Mouse (Mus musculus) kidney, postnatal 25 days (tissue): ENCODE data around the gene Nipal1.
A peak's percentile ranks its signal among the peaks of the same experiment; 100 is the strongest.

Experiments used
- DNase-seq, 2 experiments: peaks; one replicate each; pipeline ENCODE4 v3.0.0; 2021; ENCODE audit warnings: mixed read lengths in 2 of 2

Nipal1 gene

DNA sequence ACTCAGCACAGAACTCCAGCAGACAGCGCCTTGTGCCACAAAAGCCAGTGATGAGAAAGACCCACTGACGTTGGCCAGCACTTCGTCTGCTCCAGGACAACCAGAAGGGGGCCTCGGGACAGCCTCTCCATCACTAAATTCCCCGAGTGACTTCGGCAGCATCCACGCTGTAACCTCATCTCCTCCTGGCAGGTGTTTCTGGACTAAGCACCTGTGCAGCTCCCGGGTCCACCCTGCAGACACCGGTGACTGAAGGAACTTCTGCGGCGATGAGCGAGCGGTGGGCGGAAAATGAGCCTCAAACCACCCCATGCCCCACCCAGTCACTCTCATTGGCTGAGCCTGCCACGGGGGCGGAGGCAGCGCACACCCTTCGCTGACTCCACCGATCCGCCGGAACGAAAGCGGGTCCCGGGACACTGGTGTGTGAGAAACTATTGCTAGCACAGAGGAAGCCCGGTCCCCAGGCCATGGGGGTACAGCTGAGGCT lies at the start of gene Nipal1:
Gene Nipal1 (plus strand): TSS at position 378 of the 490 bp plus-strand sequence.
- DNase-seq = peak; percentile 56 to 80

- DNase-seq = peak; percentile 82 to 83
Observed at GRCm38 (mm10) chr5:72601006-72601405, 46.6 kb upstream of the Nipal1 start.

DNA sequence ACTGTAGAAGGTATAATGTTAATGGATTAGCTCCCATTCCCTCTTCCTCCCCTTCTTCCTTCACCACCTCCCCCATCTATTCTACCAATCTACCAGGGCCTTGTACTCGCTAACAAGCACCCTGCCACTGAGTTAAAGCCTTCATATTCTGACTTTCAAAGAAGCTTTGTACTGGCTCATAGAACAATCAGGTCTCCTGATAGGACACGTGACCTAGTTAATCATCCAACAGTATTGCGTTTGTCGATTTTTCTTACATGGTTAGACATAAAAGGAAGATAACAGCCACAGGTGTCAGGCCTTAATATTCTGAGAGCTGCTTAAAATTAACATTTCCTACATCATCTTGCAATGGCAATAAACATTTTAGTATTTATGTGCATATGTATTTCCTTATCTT lies 44.5 kb upstream of the Nipal1 start:
- DNase-seq = no peak

DNA sequence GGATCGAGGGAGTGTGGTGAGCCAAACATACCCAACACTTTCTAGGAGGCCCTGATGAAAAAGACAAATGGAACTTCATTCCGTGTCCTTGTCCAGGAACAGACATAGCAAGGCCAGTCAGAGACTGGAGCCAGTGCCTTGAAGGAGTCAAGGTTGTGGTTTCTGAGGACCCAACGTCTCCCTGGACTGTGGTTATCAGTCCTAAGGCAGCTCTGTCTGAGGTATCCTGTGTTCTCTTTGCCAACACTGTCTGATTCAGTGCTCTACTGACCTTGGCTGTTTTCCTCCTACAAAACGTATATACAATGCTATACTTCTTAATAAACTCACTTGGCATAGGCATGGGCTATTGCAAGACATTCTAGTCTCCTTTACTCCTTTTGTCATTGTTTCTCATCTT lies 30.2 kb upstream of the Nipal1 start:
- DNase-seq = no peak

DNA sequence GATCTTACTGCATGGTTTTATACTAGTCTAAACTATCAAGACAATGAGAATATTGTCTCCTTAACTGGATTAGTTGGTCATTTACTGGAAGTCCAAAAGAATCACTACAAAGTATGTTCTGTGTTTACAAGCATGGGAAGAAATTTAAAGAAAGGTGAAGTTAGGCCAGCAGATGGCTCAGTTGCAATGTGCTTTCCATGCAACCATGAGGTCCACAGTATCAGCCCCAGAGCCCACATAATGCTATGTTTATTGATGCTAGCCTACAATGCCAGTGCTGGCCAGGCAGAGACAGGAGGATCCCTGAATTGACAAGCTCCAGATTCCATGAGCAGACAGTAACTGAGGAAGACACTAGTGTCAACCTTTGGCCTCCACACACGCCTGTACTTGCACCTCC lies 26.6 kb upstream of the Nipal1 start:
- DNase-seq = no peak

GRCm38 (mm10) chr5:72630026-72630425 lies 17.6 kb upstream of the Nipal1 start:
- DNase-seq = no peak

DNA sequence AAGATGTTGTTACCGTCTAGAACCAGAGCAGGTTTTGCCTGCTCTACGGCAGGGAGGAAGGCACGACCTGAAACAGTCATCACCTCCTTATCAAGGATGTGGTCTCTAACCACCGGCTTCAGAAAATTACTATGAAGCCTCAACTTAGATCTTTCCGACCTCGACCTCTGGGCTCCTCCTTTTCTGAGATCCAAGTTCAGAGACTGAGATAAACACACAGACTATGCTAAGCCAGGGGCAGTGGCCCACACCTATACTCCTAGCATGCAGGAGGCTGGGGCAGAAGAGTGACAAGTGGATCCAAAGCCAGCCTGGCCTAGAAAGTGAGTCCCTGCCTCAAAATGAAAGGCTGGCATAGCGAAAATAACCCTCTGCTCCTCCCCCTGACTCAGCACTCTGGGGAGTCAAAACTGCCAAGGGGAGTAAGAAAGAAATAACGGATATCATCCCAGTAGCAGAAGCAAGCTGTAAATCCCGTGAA lies 12.8 kb upstream of the Nipal1 start:
- no peak for DNase-seq

DNA sequence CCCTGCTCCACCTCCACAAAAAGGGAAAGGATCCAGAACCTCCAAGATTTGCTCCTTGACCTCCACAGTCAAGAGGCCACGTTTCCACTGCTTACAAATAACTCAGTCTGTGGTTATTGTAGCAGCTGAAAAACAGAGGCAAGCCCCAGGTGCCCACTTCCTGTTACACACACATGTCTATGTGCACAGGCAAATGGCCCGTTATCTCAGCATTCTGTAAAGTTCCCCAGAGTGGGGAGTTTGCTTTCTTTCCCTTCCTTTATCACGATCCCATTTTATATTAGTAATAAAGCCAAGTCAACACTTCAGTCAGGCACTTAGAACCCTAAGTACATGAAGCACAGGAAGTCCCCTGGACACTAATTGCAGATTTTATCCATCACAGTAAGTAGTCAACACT lies 11.5 kb upstream of the Nipal1 start:
- DNase-seq = no peak

- DNase-seq = no peak
Observed at GRCm38 (mm10) chr5:72636576-72636975, 11.0 kb upstream of the Nipal1 start.

GRCm38 (mm10) chr5:72640072-72640471 lies 7.5 kb upstream of the Nipal1 start:
- DNase-seq = no peak

- no peak for DNase-seq
Observed at GRCm38 (mm10) chr5:72643655-72644054, 3.9 kb upstream of the Nipal1 start.

DNA sequence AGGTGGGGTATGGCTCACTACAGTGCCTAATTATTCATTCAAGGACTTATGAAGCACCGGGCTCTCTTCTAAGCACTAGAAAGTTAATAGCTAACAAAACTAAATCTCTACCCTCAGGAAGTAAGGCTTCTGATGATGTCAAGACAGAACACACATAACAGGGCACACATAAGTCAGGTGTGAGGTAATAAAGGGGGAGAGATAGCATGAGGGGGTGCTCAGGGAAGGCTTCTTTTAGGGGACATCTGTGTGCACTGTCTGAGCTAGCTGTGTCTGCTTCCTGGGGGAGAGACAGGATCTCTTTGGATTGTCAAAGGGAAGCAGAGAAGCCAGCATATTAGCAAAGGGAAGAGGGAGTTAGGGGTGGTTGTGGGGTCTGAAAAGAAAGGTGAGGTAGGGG lies 3.4 kb upstream of the Nipal1 start, which contains the start of gene Cnga1:
Gene Cnga1 (minus strand): TSS at position 101 of the 400 bp plus-strand sequence.
- no peak for DNase-seq

DNA sequence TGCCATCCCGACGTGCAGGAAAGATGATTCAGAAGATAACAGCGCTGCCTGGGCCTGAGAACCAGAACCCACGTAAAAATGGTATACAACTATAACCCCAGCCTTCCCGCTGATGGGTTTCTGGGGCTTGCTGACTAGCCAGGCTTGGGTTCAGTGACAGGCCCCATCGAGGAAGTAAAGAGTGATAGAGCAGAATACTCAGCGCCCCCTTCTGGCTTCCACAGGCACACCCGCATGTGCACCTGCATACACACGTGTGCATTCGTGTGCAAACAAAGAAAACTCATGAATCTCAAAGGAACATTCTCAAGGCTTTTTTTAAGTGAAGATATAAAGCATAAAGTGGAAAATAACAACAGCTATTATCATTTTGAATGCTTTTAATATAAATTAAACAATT lies 1.5 kb upstream of the Nipal1 start:
- peak in 1 of 2 experiments; percentile 2 for DNase-seq

DNA sequence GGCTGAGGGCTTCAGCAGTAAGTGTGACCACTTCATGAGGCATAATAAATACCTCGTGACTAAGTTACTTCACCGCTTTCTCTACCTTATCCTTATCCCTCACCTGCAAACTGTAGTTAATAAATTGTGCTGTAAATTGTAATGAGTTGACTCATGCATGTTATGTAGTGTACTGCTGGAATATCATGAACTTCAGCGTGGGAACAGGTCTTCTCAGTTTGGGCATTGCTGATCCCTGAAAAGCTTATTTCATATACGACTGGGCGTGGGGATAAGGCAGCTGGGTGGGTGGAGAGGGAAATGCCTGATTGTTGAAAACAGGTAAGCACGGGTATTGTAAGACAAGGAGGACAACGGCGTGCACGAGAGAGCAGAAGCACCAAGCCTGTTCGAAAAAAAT lies 599 bp upstream of the Nipal1 start:
- DNase-seq = no peak

DNA sequence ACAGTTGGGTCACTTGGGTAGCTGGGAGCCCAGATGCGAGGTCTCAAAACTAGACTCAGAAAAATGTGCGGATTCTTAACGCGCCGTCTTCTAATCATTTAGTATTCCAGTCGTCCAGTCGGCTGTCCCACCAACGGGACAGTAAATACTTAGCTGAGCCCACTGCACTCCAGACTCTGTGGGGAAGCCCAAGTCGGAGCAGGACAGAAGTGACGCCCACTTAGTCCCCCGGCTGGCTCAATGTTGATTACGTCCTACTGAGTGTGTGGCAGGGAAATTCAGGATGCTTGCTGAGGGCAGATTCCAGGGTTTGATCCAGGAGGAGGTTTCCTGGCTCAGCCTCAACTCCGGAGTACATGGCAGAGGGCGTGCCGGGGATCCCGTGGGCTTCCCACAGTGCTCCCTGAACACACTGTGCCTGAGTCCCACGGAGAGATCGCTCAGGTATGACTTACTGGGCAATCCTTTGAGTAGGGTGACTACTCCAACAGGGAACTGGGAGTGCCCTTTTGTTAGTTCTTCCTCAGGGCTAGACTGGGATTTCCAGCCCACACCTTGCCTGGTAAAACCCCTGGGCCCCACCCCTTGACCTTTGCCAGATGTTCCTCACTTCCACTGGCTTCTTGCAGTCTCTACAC lies 482 bp downstream of the Nipal1 start:
- DNase-seq = no peak

GRCm38 (mm10) chr5:72648987-72649735 lies 1.6 kb downstream of the Nipal1 start:
- no peak for DNase-seq

GRCm38 (mm10) chr5:72653068-72653674 lies 5.6 kb downstream of the Nipal1 start:
- DNase-seq = no peak

- no peak for DNase-seq
Observed at GRCm38 (mm10) chr5:72656270-72656791, 8.7 kb downstream of the Nipal1 start.

DNA sequence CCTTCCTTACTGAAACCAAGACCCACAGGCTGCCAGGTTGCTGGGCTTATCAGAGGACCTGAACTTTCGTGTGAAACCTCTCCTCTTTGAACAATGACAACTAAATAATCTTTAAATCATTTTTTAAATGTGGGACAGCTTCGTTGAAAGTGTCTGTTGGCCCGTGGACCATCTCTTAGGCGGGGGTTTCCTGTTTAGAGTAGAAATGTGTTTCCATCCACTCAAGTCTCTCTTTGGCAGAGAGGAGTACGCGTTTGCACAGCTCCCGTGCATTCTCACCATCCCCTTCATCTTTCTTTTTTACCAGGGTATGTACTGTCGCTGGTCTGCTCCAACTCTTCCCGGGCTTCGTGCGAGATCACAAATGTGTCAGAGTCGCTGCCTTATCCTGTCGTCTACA lies 10.8 kb downstream of the Nipal1 start:
- DNase-seq = no peak

- DNase-seq = no peak
Observed at GRCm38 (mm10) chr5:72661051-72661781, 13.6 kb downstream of the Nipal1 start.

GRCm38 (mm10) chr5:72664126-72664525 lies 16.5 kb downstream of the Nipal1 start:
- no peak for DNase-seq

DNA sequence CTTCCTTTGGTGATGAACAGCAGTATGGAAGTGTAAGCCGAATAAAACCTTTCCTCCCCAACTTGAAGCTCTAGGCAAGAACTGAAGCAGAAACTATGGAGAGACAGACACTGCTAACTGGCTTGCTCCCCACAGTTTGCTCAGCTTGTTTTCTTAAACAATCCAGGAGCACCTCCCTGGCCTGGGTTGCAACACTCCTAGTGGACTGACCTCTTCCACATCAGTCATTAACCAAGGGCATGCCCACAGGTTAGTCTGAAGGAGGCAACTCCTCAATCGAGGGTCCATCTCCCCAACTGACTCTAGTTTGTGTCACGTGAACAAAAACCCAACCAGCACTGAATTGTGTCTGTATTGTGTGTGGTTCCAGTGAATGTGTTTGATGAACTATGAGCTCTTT lies 17.3 kb downstream of the Nipal1 start:
- DNase-seq = no peak

- peak; percentile 45 to 69 for DNase-seq
Observed at GRCm38 (mm10) chr5:72665281-72665680, 17.7 kb downstream of the Nipal1 start.
